Mouse (Mus musculus): Measurements from ENCODE around the gene Dars. TPM values are rescaled to one million over a fixed set of nuclear protein-coding genes. Genes with fewer than 3 reads are reported as not detected.

Dars gene
- polyA plus RNA-seq (2017; shearing (Covaris generic)), result 114 TPM

DNA sequence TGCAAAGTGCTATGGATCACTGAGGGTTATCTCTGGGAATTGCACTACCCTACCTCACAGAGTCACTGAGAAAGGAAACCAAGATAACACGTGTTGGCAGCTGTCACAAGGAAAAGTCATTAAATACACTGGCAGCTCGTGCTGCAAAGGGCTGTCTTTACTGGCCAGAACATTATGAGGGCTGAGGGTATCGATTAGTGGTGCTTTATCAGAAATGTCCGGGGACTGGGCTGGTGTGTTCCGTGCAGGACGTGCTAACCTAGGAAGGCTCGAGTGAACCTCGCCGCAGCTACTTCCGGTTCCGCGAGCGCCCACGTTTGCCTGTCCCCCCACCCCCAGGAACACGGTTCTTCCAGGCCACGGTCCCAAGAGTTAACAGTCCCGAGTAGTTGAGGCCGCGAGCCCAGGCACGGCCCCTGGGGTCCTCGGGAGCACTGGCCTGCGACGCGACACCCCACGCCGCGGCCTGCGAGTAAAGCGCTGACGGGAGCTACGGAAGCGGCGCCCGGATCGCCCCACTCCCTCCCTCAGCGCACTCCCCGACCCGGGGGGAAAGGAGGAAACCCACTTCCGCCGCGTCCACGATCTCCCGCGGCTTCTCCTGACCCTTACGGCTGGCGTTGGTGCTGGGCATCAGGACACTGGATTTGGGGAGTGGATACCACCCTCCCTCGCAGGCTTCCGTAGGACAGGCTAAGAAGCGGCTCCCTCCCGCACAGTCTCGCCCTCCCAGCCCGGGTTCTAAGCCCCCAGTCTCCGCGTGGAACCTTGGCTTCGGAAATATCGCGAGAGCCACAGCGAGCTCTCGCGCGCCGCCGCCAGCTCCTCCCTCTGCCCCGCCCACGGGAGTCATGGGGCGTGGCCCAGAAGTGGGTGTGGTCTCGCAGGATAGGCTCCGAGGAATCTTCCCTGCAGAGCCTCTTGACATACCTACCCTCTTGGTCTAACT lies at the start of gene Dars:
TSS of gene Dars (minus strand) at position 785 of the 949 bp plus-strand sequence.

GRCm38 (mm10) chr1:128359554-128360376 lies 57.4 kb downstream of the Dars start, which contains the start of gene Mcm6:
Gene Mcm6 (minus strand): TSS chr1:128359664.

GRCm38 (mm10) chr1:128328218-128328617 lies 89.0 kb downstream of the Dars start, which contains the start of gene Lct:
Gene Lct (minus strand): TSS chr1:128328318.

Other genes starting within 250 kb of the Dars start
- gene Ubxn4, start 173.4 kb downstream of the Dars start, polyA plus RNA-seq (2017; shearing (Covaris generic)), result 180 TPM
- gene Lct, start 89.0 kb downstream of the Dars start, polyA plus RNA-seq (2017; shearing (Covaris generic)), result not detected
- gene Mcm6, start 57.7 kb downstream of the Dars start, polyA plus RNA-seq (2017; shearing (Covaris generic)), result 79.6 TPM
- gene Cxcr4, start 174.9 kb upstream of the Dars start, polyA plus RNA-seq (2017; shearing (Covaris generic)), result 417 TPM